Mouse (Mus musculus) c-Kit-positive CD71-negative TER-119-negative erythroid progenitor cells, embryonic 14.5 days (primary cell): Measurements from ENCODE around the gene Ciita.

Source experiments
- DNase-seq: peaks from one replicate; pipeline ENCODE4 v3.0.0-alpha.2; 2013; ENCODE audit warnings: low read depth

Ciita gene

GRCm38 (mm10) chr16:10474956-10475355 lies 4.9 kb upstream of the Ciita start:
- no peak for DNase-seq

GRCm38 (mm10) chr16:10475919-10476318 lies 3.9 kb upstream of the Ciita start:
- no peak for DNase-seq

GRCm38 (mm10) chr16:10482343-10482742 lies 2.5 kb downstream of the Ciita start:
- no peak for DNase-seq

GRCm38 (mm10) chr16:10486993-10487392 lies 7.1 kb downstream of the Ciita start:
- no peak for DNase-seq

- DNase-seq: no peak
Observed at GRCm38 (mm10) chr16:10487895-10488493, 8.1 kb downstream of the Ciita start.

GRCm38 (mm10) chr16:10488769-10489481 lies 9.1 kb downstream of the Ciita start:
- DNase-seq: no peak

GRCm38 (mm10) chr16:10489483-10489882 lies 9.6 kb downstream of the Ciita start:
- DNase-seq: no peak

- DNase-seq: no peak
Observed at GRCm38 (mm10) chr16:10489904-10490457, 10.1 kb downstream of the Ciita start.

GRCm38 (mm10) chr16:10490503-10491150 lies 10.8 kb downstream of the Ciita start:
- DNase-seq: no peak

- no peak for DNase-seq
Observed at GRCm38 (mm10) chr16:10491716-10492115, 11.9 kb downstream of the Ciita start.

- no peak for DNase-seq
Observed at GRCm38 (mm10) chr16:10492587-10492986, 12.7 kb downstream of the Ciita start.

- DNase-seq: no peak
Observed at GRCm38 (mm10) chr16:10495824-10496298, 16.0 kb downstream of the Ciita start.

GRCm38 (mm10) chr16:10498096-10498602 lies 18.3 kb downstream of the Ciita start:
- DNase-seq: no peak

- DNase-seq: no peak
Observed at GRCm38 (mm10) chr16:10499122-10499521, 19.3 kb downstream of the Ciita start.

- DNase-seq: peak; percentile 52
Observed at GRCm38 (mm10) chr16:10501865-10502264, 22.0 kb downstream of the Ciita start.

GRCm38 (mm10) chr16:10503058-10503457 lies 23.2 kb downstream of the Ciita start:
- no peak for DNase-seq

- no peak for DNase-seq
Observed at GRCm38 (mm10) chr16:10507445-10507844, 27.6 kb downstream of the Ciita start.

- DNase-seq: no peak
Observed at GRCm38 (mm10) chr16:10508691-10509090, 28.8 kb downstream of the Ciita start.

GRCm38 (mm10) chr16:10510477-10511133 lies 30.7 kb downstream of the Ciita start:
- DNase-seq: no peak

- DNase-seq: no peak
Observed at GRCm38 (mm10) chr16:10511134-10511520, 31.3 kb downstream of the Ciita start.

- no peak for DNase-seq
Observed at GRCm38 (mm10) chr16:10515953-10516572, 36.2 kb downstream of the Ciita start.

GRCm38 (mm10) chr16:10518030-10518429 lies 38.2 kb downstream of the Ciita start:
- DNase-seq: no peak
